Mouse (Mus musculus) CH12.LX (cell line): ENCODE data around the gene Gm26992. TPM values are rescaled to one million over a fixed set of nuclear protein-coding genes. Genes with fewer than 3 reads are reported as not detected.

Source experiments
- DNase-seq: peaks from one replicate; pipeline ENCODE4 v3.0.0-alpha.2; 2013; ENCODE audit errors: extremely low read depth
- H3K27ac ChIP-seq: 2 replicates; pipeline ENCODE4 v1.5.1; 2012; ENCODE audit warnings: low read depth, mild to moderate bottlenecking, control low read depth, moderate library complexity; ENCODE audit not compliant: insufficient read depth
- H3K27me3 ChIP-seq: replicated peaks from 2 replicates; pipeline ENCODE3; 2012; ENCODE audit warnings: inconsistent platforms
- H3K36me3 ChIP-seq, 2 experiments: replicated peaks in 1 of 2; 2 replicates each; pipeline versions ENCODE3 to v1.6.1; 2012; ENCODE audit warnings: inconsistent platforms in 1 of 2, low read length in 1 of 2, mild to moderate bottlenecking in 1 of 2, mixed read lengths in 1 of 2, moderate library complexity in 1 of 2; ENCODE audit not compliant: control insufficient read depth in 1 of 2, insufficient read depth in 1 of 2
- H3K4me1 ChIP-seq, 2 experiments: 2 replicates each; pipeline ENCODE4 v1.6.1; 2012; ENCODE audit warnings: inconsistent platforms in 1 of 2, moderate library complexity in 1 of 2; ENCODE audit not compliant: insufficient read depth in 2 of 2, control insufficient read depth in 1 of 2
- H3K4me2 ChIP-seq: 2 replicates; pipeline ENCODE4 v1.6.1; 2012; ENCODE audit warnings: low read depth, mild to moderate bottlenecking, control low read depth; ENCODE audit not compliant: poor library complexity, insufficient read depth, severe bottlenecking
- H3K4me3 ChIP-seq, 3 experiments: fragments of 150-350 bp in 1 of 3; sonication (generic) in 1 of 3; replicated peaks in 1 of 3; 2 replicates each; pipeline versions ENCODE3 to v1.5.1; 2011 to 2012; ENCODE audit warnings: low read depth in 2 of 3, low read length in 2 of 3, mild to moderate bottlenecking in 2 of 3, moderate library complexity in 2 of 3, control low read depth in 1 of 3, improper control_type of control experiment in 1 of 3, inconsistent platforms in 1 of 3, mixed read lengths in 1 of 3; ENCODE audit not compliant: poor library complexity in 1 of 3
- H3K79me2 ChIP-seq: replicated peaks from 2 replicates; pipeline ENCODE4 v1.6.1; 2012; ENCODE audit warnings: mild to moderate bottlenecking, moderate library complexity; ENCODE audit not compliant: control insufficient read depth, poor library complexity, insufficient read depth, severe bottlenecking; ENCODE audit errors: extremely low read depth
- H3K9ac ChIP-seq: 2 replicates; pipeline ENCODE4 v1.6.1; 2012; ENCODE audit warnings: low read depth, mild to moderate bottlenecking, control low read depth, moderate library complexity; ENCODE audit not compliant: insufficient read depth
- H3K9me3 ChIP-seq: replicated peaks from 2 replicates; pipeline ENCODE3; 2012; ENCODE audit warnings: low read length, inconsistent platforms, mixed read lengths
- BHLHE40 ChIP-seq: IDR thresholded peaks from 2 replicates; pipeline ENCODE4 v1.6.1; 2011; ENCODE audit warnings: mild to moderate bottlenecking, low read depth, low read length, improper control_type of control experiment
- CHD2 ChIP-seq: IDR thresholded peaks from 2 replicates; pipeline ENCODE4 v1.6.1; 2011; ENCODE audit warnings: low read length, improper control_type of control experiment
- CTCF ChIP-seq, 2 experiments: IDR thresholded peaks in 1 of 2; conservative IDR thresholded peaks in 1 of 2; 2 replicates each; pipeline ENCODE4 v1.5.1; 2011 to 2012; ENCODE audit warnings: low read depth in 2 of 2, low read length in 2 of 2, improper control_type of control experiment in 1 of 2, inconsistent platforms in 1 of 2, mild to moderate bottlenecking in 1 of 2, moderate library complexity in 1 of 2
- ELF1 ChIP-seq: IDR thresholded peaks from 2 replicates; pipeline ENCODE4 v1.6.1; 2014; ENCODE audit warnings: low read depth, mild to moderate bottlenecking, inconsistent platforms, low read length, improper control_type of control experiment
- HCFC1 ChIP-seq: IDR thresholded peaks from 2 replicates; pipeline ENCODE4 v1.6.1; 2012; ENCODE audit warnings: low read depth, mild to moderate bottlenecking, inconsistent platforms, low read length, improper control_type of control experiment
- IRF4 ChIP-seq: IDR thresholded peaks from 2 replicates; pipeline ENCODE4 v1.6.1; 2014; ENCODE audit warnings: low read depth, mild to moderate bottlenecking, inconsistent platforms, low read length, improper control_type of control experiment
- JUND ChIP-seq: conservative IDR thresholded peaks from 2 replicates; pipeline ENCODE4 v1.6.1; 2011; ENCODE audit warnings: low read depth, low read length, improper control_type of control experiment
- MAFK ChIP-seq: IDR thresholded peaks from 2 replicates; pipeline ENCODE4 v1.6.1; 2011; ENCODE audit warnings: low read length, improper control_type of control experiment; ENCODE audit not compliant: insufficient replicate concordance
- MAZ ChIP-seq: IDR thresholded peaks from 2 replicates; pipeline ENCODE4 v1.6.1; 2012; ENCODE audit warnings: low read depth, mild to moderate bottlenecking, inconsistent platforms, low read length, improper control_type of control experiment, moderate library complexity
- MEF2A ChIP-seq: IDR thresholded peaks from 2 replicates; pipeline ENCODE4 v1.6.1; 2014; ENCODE audit warnings: low read depth, mild to moderate bottlenecking, inconsistent platforms, low read length, improper control_type of control experiment, borderline replicate concordance
- MXI1 ChIP-seq: IDR thresholded peaks from 2 replicates; pipeline ENCODE4 v1.6.1; 2011; ENCODE audit warnings: mild to moderate bottlenecking, low read depth, low read length, improper control_type of control experiment
- RAD21 ChIP-seq: IDR thresholded peaks from 2 replicates; pipeline ENCODE4 v1.6.1; 2011; ENCODE audit warnings: low read depth, mild to moderate bottlenecking, low read length, improper control_type of control experiment, moderate library complexity
- RCOR1 ChIP-seq: conservative IDR thresholded peaks from 2 replicates; pipeline ENCODE4 v1.6.1; 2012; ENCODE audit warnings: low read depth, mild to moderate bottlenecking, inconsistent platforms, low read length, improper control_type of control experiment
- TBP ChIP-seq: conservative IDR thresholded peaks from 2 replicates; pipeline ENCODE4 v1.6.1; 2011; ENCODE audit warnings: low read depth, low read length, improper control_type of control experiment
- USF2 ChIP-seq: conservative IDR thresholded peaks from 2 replicates; pipeline ENCODE4 v1.6.1; 2011; ENCODE audit warnings: low read depth, low read length, improper control_type of control experiment
- ZC3H11A ChIP-seq: IDR thresholded peaks from 2 replicates; pipeline ENCODE4 v1.6.1; 2012; ENCODE audit warnings: low read depth, mild to moderate bottlenecking, inconsistent platforms, low read length, improper control_type of control experiment
- ZKSCAN1 ChIP-seq: IDR thresholded peaks from 2 replicates; pipeline ENCODE4 v1.6.1; 2012; ENCODE audit warnings: low read depth, inconsistent platforms, low read length, improper control_type of control experiment, borderline replicate concordance
- ZNF384 ChIP-seq: IDR thresholded peaks from 2 replicates; pipeline ENCODE4 v1.6.1; 2012; ENCODE audit warnings: low read depth, low read length, improper control_type of control experiment, inconsistent platforms
- dilution Hi-C: fragments of 300-500 bp; cut with MboI; formaldehyde crosslinking; loops from 2 replicates; pipeline ENCODE4 v1.14.3; 2020; ENCODE audit warnings: low sequenced_read_pairs; ENCODE audit not compliant: extremely low pct_unique_long_range_greater_than_20kb, extremely low pct_ligation_motif_present
- in situ Hi-C: fragments of 300-500 bp; cut with MboI; formaldehyde crosslinking; loops from 3 replicates; pipeline ENCODE4 v1.14.3; 2019; ENCODE audit warnings: low sequenced_read_pairs, low pct_ligation_motif_present, low pct_unique_long_range_greater_than_20kb, mixed read lengths
- polyA plus RNA-seq: library from polyadenylated mRNA; unstranded; fragments of >175 nt; gene quantifications from 2 replicates; pipeline ENCODE4 v1.2.1, GENCODE M21; 2012; ENCODE audit warnings: low read depth; ENCODE audit not compliant: insufficient read length
- total RNA-seq, 2 experiments: library from RNA; depleted of rRNA; stranded (reverse); fragments of 300-350 nt in 1 of 2; fragments of >200 nt in 1 of 2; gene quantifications; 2 replicates each; pipeline ENCODE4 v1.2.3; 2012 to 2014

Gm26992 gene
- total and polyA plus RNA-seq, 3 experiments, result not detected

GRCm38 (mm10) chrX:103515346-103515745 is 93.5 kb downstream of the Gm26992 start:
- Histone ChIP-seq H3K9me3 (no peaks in the 10 kb centered on the region), H3K27me3 (no peaks in the 10 kb centered on the region), H3K36me3 (no peaks in the 10 kb centered on the region), H3K79me2 (no peaks in the 10 kb centered on the region), H3K4me2 (no peak overlapping the region), H3K4me3 (no peak overlapping the region), H3K4me1 (no peaks in the 10 kb centered on the region; a peak in 1 of 4 replicates), H3K9ac (no peak overlapping the region), H3K27ac (no peak overlapping the region)
- dilution Hi-C loops (no loop called here), in situ Hi-C loops (no loop called here)
- DNase-seq, result no peak
- TF ChIP-seq ZC3H11A, result no peak
- TF ChIP-seq JUND, result no peak
- TF ChIP-seq USF2, result no peak
- no peak for TF ChIP-seq CHD2
- TF ChIP-seq RCOR1, result no peak
- no peak for TF ChIP-seq ZNF384
- TF ChIP-seq ZKSCAN1, result no peak
- TF ChIP-seq HCFC1, result no peak
- TF ChIP-seq RAD21, result no peak
- no peak for TF ChIP-seq BHLHE40
- no peak for TF ChIP-seq IRF4
- TF ChIP-seq MXI1, result no peak

- H3K27me3 ChIP-seq, result no peaks in the 10 kb centered on the region
- in situ Hi-C loops, result no loop called here
- H3K4me2 ChIP-seq, result no peak overlapping the region
- H3K9me3 ChIP-seq, result no peaks in the 10 kb centered on the region
- dilution Hi-C loops, result no loop called here
- DNase-seq, result no peak
- no peaks in the 10 kb centered on the region for H3K36me3 ChIP-seq
- no peaks in the 10 kb centered on the region for H3K79me2 ChIP-seq
- H3K4me3 ChIP-seq, result no peak overlapping the region
- H3K9ac ChIP-seq, result no peak overlapping the region
- no peak overlapping the region for H3K27ac ChIP-seq
- peaks cover 4 to 16% of the 10 kb centered on the region in 2 experiments; a peak in 3 of 4 replicates for H3K4me1 ChIP-seq
- TF ChIP-seq ELF1, result no peak
- no peak for TF ChIP-seq RCOR1
- no peak for TF ChIP-seq ZNF384
- TF ChIP-seq MAZ, result no peak
- no peak for TF ChIP-seq CTCF (conservative IDR thresholded peaks at IDR 0.05 in 1 of 2, IDR thresholded peaks at IDR 0.05 in 1 of 2; ENCODE audit: low read depth in 2 of 2, low read length in 2 of 2)
- no peak for TF ChIP-seq MEF2A
- no peak for TF ChIP-seq ZKSCAN1
- no peak for TF ChIP-seq TBP
- TF ChIP-seq MAFK, result no peak
Observed at GRCm38 (mm10) chrX:103518798-103519197, 97.0 kb downstream of the Gm26992 start.
